Mouse (Mus musculus): ENCODE results near the gene Atp2b1.

The Atp2b1 gene

GRCm38 (mm10) chr10:98914810-98915241 lies 620 bp downstream of the Atp2b1 start:
- in situ Hi-C loops (cut with MboI; ENCODE audit: unreplicated experiment in 2 of 2) = loop anchor here (10.0 to 25.0 kb wide), 6 partner anchors 130 to 1572 kb away; partner anchors contain the start of genes Dusp6 (in 2 of the 2), Cep290 (in 1 of the 2), Phxr2 (in 1 of the 2) and Tmtc3 (in 1 of the 2)

DNA sequence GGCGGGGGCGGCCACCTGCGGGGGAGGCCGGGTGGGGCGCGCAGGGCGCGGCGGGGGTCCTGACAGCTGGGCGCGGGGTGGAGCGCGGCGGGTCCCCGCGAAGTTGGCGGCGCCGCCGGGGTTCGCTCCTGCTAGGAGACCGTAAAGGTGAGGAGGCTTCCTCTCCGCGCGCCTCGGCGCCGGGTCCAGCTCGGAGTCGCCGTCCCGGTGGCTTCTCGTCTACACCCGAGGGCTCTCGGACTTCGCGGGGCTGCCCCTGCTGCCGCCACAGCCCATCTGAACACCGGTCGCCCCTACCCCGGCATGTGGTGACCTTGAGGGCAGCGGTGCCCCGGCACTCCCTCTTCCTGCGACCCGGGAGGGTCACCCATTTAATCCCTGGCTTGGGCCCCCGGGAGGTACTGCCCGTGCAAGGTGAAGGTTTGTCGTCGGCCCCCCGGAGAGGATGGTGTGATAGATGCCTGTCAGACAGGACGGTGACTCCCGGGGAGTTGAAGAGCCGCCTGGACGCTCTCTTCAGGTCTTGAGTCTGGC lies 1.3 kb downstream of the Atp2b1 start:
- in situ Hi-C loops (cut with MboI; ENCODE audit: unreplicated experiment in 2 of 2) = loop anchor here (10.0 to 25.0 kb wide), 6 partner anchors 131 to 1572 kb away; partner anchors contain the start of genes Dusp6 (in 2 of the 2), Cep290 (in 1 of the 2), Phxr2 (in 1 of the 2) and Tmtc3 (in 1 of the 2)

DNA sequence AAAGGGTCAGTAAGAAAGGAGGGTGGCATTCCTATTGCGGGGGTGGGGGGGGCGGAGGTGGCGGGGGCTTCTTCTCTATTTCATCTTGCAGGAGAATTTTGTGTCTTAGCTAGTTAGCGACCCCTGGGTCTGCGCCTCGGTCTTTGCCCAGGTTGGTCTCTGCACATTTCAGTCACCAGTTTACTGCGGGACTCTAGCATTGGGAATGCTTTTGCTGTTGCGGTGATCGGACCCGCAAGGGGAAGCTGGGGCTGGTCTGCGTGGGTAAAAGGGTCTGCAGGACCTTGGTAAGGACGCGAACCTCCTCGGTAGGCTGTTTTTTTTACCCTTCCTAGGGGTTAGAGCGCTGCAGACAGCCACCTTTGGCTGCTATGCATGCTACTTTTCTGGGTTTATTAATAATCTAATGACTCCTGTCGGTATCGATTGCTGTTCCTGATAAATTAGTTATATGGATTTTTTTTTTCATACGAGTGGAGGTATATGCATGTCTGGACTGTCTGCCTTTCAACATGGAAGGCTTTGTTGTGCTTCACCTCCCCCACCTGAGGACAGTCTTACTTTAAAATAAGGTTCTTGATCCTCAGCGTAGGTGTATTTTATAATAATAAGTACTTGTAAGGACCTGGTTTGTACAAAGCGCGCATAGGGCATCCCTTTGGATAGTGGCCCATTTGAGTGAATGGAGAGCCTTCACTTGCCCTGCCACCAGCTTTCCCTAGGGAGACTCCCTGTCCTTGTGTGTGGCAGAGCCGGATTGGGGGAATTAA lies 2.0 kb downstream of the Atp2b1 start:
- in situ Hi-C loops (cut with MboI; ENCODE audit: unreplicated experiment in 2 of 2) = loop anchor here (10.0 to 25.0 kb wide), 6 partner anchors 131 to 1571 kb away; partner anchors contain the start of genes Dusp6 (in 2 of the 2), Cep290 (in 1 of the 2), Phxr2 (in 1 of the 2) and Tmtc3 (in 1 of the 2)

DNA sequence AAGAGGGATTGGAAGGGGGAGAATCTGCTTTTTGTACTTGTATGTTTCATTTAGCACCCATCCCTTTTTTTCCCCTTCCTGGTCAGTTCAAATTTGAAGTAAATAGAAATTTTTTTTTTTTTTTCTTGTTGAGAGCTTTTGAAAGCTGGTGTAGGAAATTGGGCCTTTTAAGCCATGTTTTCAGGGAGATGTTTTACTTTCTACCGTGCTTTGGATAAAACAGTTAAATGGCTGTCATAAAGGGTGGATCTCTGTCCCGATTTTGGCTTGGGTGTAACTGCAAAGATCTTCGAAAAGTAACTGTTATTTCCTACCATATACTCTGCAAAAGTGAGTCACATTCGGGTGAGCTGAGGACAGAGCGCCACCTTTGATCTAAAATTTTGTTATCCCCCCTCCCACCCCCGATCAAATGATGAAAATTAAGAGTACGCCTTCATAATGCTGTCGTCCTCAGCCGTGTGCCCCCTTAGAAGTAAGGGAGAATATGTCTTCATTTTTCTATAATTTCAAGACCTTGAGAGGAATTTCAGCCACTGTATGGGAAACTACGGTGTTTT lies 2.7 kb downstream of the Atp2b1 start:
- in situ Hi-C loops (cut with MboI; ENCODE audit: unreplicated experiment in 2 of 2) = loop anchor here (10.0 to 25.0 kb wide), 6 partner anchors 132 to 1570 kb away; partner anchors contain the start of genes Dusp6 (in 2 of the 2), Cep290 (in 1 of the 2), Phxr2 (in 1 of the 2) and Tmtc3 (in 1 of the 2)

DNA sequence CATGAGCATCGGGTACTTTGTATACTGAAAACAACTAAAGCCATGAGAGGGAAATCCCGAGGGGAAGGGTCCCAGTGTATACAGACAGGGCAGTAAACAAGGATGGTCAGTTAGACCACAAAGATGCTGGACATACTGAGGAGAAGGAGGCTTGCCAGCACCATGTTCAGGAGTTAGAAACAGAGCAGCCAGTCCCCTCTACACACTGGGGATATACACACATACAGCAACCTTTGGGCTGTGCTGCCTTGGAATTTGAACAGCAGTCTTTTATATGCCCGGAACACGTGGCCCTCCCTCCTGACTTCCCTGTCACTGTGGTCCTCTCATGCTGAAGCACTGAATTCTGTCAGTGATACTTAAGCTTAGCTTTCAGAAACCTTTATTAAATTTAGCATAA lies 10.9 kb downstream of the Atp2b1 start:
- in situ Hi-C loops (cut with MboI; ENCODE audit: unreplicated experiment in 2 of 2) = no loop called here

GRCm38 (mm10) chr10:98926991-98927390 lies 12.8 kb downstream of the Atp2b1 start:
- in situ Hi-C loops (cut with MboI; ENCODE audit: unreplicated experiment in 2 of 2) = no loop called here

DNA sequence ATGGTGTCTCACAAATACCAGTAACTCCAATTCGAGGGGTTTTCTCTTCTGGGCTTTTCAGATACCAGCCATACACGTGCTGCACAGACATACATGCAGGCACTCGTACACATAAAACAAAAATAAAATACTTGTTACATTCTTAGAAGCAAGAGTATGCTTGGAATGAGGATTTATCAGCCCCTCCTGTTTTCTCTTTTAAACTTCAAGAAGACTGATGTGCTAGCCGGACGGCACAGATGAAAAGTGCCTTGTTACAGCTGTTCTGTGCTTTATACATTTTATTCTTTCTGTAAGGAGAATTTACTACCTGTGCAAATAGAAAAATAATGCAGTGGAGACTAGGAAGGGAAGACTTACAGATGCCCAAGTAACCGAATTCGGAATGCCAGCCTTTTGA lies 15.2 kb downstream of the Atp2b1 start:
- in situ Hi-C loops (cut with MboI; ENCODE audit: unreplicated experiment in 2 of 2) = no loop called here

DNA sequence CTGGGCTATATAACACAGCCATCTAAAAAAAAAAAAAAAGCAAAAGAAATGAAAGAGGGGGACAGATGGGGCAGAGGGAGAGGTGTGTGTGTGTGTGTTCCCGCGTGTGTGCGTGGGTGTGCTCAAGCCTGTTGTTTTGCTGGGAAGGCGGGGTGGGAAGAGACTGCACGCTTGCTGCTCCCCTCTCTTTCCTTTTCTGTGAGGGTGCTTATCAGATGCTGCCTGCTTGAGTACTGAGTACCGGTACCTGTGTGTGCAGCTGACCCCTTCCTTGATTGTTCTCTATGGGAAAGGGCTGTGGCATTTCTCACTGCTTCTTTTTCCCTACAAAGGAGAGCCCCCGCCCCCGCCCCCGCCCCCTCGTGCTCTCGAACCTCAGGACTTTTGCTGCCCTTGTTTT lies 15.9 kb downstream of the Atp2b1 start:
- in situ Hi-C loops (cut with MboI; ENCODE audit: unreplicated experiment in 2 of 2) = no loop called here

DNA sequence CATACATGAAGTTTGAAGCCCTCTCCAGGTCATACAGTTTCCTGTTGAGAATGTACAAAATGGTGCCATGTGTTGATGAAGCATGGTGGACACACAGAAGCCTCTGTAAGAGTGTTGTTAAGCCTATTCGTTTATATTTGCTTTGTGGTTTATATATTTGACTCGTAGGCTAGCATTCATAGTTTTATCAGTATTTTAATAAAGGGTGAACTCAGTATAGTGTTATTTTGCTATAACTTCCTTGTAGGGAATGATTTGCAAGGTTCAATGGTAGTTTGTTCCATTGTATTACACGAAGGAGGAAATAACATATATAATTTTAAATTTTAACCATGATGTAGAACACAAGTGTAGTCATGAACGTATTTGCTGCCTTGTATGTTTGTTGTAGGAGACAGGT lies 25.9 kb downstream of the Atp2b1 start:
- in situ Hi-C loops (cut with MboI; ENCODE audit: unreplicated experiment in 2 of 2) = no loop called here

DNA sequence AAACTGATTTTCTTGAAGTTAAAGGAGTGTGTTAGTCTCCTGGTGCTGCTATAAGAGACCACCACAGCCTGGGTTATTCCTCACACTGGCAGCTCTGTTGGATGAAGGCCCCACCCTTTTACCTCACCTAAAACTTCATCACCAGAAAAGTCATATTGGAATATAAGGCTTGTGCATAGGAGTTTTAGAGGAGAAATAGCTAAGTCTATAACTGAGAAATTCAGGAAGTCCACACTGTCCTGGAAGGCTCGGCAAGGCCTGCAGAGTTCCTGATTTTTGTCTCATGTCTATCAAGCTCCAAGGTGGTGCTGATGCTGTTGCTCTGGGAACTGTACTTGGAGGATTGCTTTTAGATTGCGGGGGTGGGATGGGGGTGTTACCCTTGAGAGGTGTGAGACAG lies 26.6 kb downstream of the Atp2b1 start:
- in situ Hi-C loops (cut with MboI; ENCODE audit: unreplicated experiment in 2 of 2) = no loop called here

DNA sequence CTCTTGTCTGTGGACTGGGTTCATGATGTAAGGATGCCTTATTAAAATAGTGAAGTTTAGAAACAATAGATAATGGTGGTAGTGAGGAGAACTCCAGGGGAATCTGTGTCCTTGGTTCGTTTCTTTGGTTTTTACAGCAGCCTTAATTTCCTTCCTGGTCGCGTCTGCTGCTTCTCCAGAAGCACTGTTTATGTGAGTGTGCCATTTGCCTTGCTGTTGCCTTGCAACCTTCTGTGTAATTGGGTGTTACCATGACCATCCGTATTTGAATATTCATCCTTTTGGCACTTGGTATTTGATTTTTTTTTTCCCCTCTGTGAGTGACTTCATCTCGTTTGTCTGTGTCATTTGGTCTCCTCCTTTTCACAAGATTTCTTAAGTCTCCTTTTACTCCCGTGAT lies 27.8 kb downstream of the Atp2b1 start:
- in situ Hi-C loops (cut with MboI; ENCODE audit: unreplicated experiment in 2 of 2) = no loop called here

DNA sequence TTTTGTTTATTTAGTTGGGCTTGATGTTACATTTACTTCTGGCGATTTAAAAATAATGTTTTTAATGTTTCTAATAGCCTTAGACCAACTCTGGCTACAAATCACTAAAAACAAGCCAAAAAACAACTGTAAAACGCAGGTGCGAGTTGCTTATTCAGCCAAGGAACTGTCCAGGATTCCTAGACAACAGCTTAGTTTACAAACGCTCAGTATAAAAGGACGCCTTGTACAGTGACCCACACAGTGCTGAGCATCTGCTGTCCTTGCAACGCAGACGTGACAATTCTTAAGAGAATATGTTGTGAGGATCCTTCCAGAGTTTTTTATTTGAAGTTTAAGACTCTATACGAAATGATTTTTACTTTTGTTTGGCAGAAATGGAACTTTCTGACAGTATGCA lies 28.8 kb downstream of the Atp2b1 start:
- in situ Hi-C loops (cut with MboI; ENCODE audit: unreplicated experiment in 2 of 2) = no loop called here

DNA sequence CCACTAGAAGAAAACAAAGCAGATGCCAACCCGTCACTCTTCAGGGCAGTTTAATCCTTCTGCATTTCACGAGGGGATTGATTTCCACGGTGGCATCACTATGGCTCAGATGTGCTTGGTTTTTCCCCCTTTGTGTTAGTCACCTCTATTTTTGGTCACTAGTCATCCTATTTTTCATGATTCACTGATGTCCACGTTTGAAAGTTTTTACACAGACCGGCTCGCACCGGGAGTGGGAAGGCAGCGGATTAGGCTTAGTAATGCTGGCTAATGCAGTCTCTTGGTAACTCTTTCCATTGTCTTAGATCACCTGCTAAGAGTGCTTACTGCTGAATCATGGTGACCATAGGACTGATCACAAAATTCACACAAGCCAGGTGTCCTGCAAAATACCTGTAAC lies 29.7 kb downstream of the Atp2b1 start:
- in situ Hi-C loops (cut with MboI; ENCODE audit: unreplicated experiment in 2 of 2) = no loop called here

DNA sequence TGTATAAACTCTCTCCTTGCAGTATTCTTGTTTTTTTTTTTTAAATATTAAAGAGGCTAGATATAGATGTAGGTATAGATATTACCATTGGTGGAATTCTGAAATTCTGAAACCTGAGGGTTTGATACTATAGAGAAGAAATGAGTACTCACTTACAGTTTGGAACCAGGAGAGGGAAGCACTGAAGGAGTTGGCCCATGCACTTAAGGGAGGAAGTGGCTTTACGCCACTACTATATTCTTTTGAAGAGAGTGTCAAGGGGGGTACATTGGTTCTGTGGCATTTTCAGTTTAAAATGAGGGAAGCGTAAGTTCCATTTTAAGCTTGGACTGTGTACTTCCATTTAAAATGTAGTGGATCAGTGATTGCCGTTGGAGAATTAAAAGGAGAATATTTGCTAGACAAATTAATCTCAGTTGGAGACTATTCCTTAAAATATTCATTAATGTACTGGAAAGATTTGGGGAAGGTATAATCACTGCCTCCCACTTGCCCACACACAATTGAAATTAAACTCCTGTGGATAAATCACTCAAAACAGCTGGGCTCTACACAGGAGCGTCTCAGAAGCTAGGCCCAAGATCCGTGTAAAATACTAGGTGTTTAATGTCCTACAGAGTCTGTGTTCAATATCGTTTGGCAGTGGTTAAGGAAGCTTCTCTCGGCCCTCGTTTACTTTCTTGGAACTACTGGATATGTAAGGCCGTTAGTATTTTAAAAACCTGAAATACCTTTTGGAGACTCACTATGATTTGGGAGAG lies 32.0 kb downstream of the Atp2b1 start:
- in situ Hi-C loops (cut with MboI; ENCODE audit: unreplicated experiment in 2 of 2) = no loop called here

DNA sequence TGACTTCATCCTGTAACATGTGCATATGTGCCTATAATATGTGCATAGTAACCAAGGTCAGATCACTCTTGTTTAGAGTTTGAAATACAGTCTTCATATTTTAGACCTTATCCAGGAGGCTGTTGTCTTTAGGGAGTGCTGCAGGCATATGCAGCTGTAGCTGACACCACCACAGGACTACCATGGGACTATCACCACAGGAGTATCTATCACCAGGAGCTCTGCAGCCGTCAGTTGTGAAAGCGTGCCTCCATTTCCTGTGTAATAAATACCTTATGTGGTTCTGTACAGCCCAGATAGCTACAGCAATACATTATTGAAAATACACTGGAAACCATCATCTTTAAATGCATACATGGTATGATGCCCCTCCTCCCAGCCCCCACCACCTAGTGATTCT lies 33.0 kb downstream of the Atp2b1 start:
- in situ Hi-C loops (cut with MboI; ENCODE audit: unreplicated experiment in 2 of 2) = no loop called here

DNA sequence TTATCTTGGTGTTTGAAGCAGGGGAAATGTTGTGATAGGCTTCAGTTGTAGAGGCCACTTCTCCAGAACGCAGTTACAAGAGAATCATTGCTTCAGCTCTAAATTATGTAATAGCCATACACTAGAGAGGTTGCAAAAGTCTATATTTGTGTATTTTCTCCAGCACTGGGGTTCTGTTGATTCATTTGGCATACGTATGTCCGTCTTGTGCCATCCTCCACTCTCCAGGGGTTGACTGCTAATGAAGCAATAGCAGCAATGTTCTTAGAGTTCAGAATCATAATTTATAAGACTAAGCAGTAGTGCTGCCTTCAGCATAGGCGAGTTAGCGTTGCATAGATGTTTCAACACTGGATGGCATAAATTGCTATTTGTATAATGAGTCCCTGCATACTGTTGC lies 33.9 kb downstream of the Atp2b1 start:
- in situ Hi-C loops (cut with MboI; ENCODE audit: unreplicated experiment in 2 of 2) = no loop called here

GRCm38 (mm10) chr10:98949750-98950149 lies 35.5 kb downstream of the Atp2b1 start:
- in situ Hi-C loops (cut with MboI; ENCODE audit: unreplicated experiment in 2 of 2) = no loop called here

DNA sequence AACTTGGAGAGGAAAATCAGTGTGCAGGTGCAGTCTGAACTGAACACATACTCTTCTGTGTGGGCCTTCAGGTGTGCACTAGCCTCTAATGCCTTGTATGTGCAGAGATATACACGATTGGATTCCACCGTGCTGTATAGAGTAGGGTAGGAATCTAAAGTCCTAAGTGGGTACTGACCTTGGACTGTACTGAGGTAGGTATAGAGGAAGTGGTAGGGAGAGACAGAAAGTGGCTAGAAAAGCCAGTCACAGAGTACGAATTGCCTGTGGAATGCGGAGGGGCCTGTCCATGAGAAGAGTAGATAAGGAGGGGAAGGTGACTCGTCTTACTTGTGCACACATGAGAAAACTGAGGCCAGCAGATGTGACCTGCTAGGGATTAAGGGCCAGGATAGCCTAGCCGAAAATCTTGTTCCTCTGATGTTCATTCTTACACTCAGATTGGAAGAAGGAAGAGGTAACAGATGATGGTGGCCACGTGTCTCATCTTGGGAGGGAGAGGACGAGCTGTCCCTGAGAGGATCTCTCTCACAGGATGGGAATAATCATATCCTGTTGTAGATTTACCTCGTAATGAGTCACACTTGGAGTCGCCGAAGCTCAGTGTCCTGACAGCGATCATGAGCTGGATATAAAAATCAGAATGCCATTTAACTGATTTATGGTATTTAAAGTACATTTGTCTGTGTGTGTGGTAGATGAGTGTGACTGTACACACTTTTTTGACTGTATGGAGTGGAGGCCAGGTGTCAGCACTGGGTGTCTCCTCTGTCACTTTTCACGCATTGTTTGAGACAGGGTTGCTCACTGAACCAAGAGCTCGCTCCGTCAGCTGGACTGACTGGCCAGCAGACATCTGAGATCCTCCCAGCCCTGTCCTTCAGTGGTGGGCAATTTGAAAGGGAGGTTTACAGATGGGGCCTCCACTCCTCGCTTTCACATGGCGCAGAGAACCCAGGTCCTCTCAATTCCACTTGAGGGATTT lies 37.4 kb downstream of the Atp2b1 start:
- in situ Hi-C loops (cut with MboI; ENCODE audit: unreplicated experiment in 2 of 2) = no loop called here

GRCm38 (mm10) chr10:98954230-98954993 lies 40.2 kb downstream of the Atp2b1 start:
- in situ Hi-C loops (cut with MboI; ENCODE audit: unreplicated experiment in 2 of 2) = no loop called here

Data from v-Abl transformed pro-B cells (cell line).